In genomic region chr4:53337784-53338183, GRCm38 (mm10) we compare ENCODE assay signal across 9 mouse cellular contexts.
DNase-seq lines count a peak whose midpoint lies in the region; ATAC-seq lines count a peak whose summit lies in the region.
"Had no signal": no experiment of that assay in that cellular context is flagged by ENCODE, and none has a peak within 500 bp of the region (broad histone marks: within the 10 kb centered on the region; RNA-seq: fewer than 3 reads in every experiment).

No protein-coding gene starts in this region.

- H3K9me3 ChIP-seq in kidney, embryonic 14.5 days (ENCODE audit: control insufficient read depth, low read length) = peaks cover 4% of the 10 kb centered on the region
- H3K9me3 ChIP-seq in limb, embryonic 12.5 days = peaks cover 8% of the 10 kb centered on the region; the same call in 1 of the 2 replicates
- 0 out of 2 replicates have a peak, but pooled peaks cover 6% of the 10 kb centered on the region for H3K9me3 ChIP-seq in forebrain, embryonic 12.5 days

- H3K4me2 ChIP-seq in kidney, embryonic 14.5 days (replicated peaks; ENCODE audit: low read depth, low read length) = no peak overlapping the region
- no peak overlapping the region for H3K4me2 ChIP-seq in limb, embryonic 12.5 days
- no peak overlapping the region for H3K4me2 ChIP-seq in forebrain, embryonic 12.5 days
- H3K4me2 ChIP-seq: embryonic facial prominence, embryonic 12.5 days had no signal

- H3K9ac ChIP-seq in kidney, embryonic 14.5 days (ENCODE audit: low read depth, low read length) = no peak overlapping the region
- no peak overlapping the region for H3K9ac ChIP-seq in limb, embryonic 12.5 days (replicated peaks)
- no peak overlapping the region for H3K9ac ChIP-seq in forebrain, embryonic 12.5 days
- H3K9ac ChIP-seq: embryonic facial prominence, embryonic 12.5 days had no signal

- WGBS in kidney, embryonic 14.5 days = 62% methylated on average over 8 of the region's 8 CpGs
- 43% methylated on average over 8 of the region's 8 CpGs for WGBS in limb, embryonic 12.5 days
- 51% methylated on average over 8 of the region's 8 CpGs for WGBS in forebrain, embryonic 12.5 days

- no peak overlapping the region for H3K27ac ChIP-seq in kidney, embryonic 14.5 days (ENCODE audit: low read depth, low read length)
- no peak overlapping the region for H3K27ac ChIP-seq in limb, embryonic 12.5 days
- no peak overlapping the region for H3K27ac ChIP-seq in forebrain, embryonic 12.5 days
- H3K27ac ChIP-seq: embryonic facial prominence, embryonic 12.5 days; midbrain, embryonic 10.5 days had no signal

- no peaks in the 10 kb centered on the region for H3K36me3 ChIP-seq in kidney, embryonic 14.5 days (ENCODE audit: control insufficient read depth, insufficient read depth, low read length)
- no peaks in the 10 kb centered on the region for H3K36me3 ChIP-seq in limb, embryonic 12.5 days
- H3K36me3 ChIP-seq in forebrain, embryonic 12.5 days (replicated peaks) = no peaks in the 10 kb centered on the region
- H3K36me3 ChIP-seq: embryonic facial prominence, embryonic 12.5 days; midbrain, embryonic 10.5 days had no signal

- DNase-seq in kidney, adult 8-10 months = peak; percentile 39 to 50
- peak; percentile 78 for DNase-seq in R1 (ENCODE audit: low read depth, low spot score)
- DNase-seq in embryo, embryonic 10.5 days (ENCODE audit: low spot score) = peak; percentile 33
- DNase-seq in cerebellum, postnatal 14 days = no peak

- no peak for ATAC-seq in kidney, embryonic 14.5 days (ENCODE audit: low FRiP score, low TSS enrichment)
- 0 out of 2 replicates have a peak, but pooled peaks have one; percentile 10 for ATAC-seq in limb, embryonic 12.5 days (ENCODE audit: insufficient number of reproducible peaks, insufficient read depth, low FRiP score, low TSS enrichment, low read depth)
- ATAC-seq in forebrain, embryonic 12.5 days (ENCODE audit: low FRiP score) = no peak

- H3K27me3 ChIP-seq in kidney, embryonic 14.5 days (ENCODE audit: control insufficient read depth, insufficient read depth, low read length) = no peaks in the 10 kb centered on the region
- H3K27me3 ChIP-seq in limb, embryonic 12.5 days = no peaks in the 10 kb centered on the region
- no peaks in the 10 kb centered on the region for H3K27me3 ChIP-seq in forebrain, embryonic 12.5 days
- H3K27me3 ChIP-seq: embryonic facial prominence, embryonic 12.5 days had no signal

- H3K4me3 ChIP-seq in kidney, embryonic 14.5 days (ENCODE audit: low read length) = no peak overlapping the region
- H3K4me3 ChIP-seq in limb, embryonic 12.5 days (replicated peaks) = no peak overlapping the region
- H3K4me3 ChIP-seq in forebrain, embryonic 12.5 days (replicated peaks) = no peak overlapping the region
- H3K4me3 ChIP-seq: embryonic facial prominence, embryonic 12.5 days; midbrain, embryonic 10.5 days had no signal

- H3K4me1 ChIP-seq in kidney, embryonic 14.5 days (ENCODE audit: control insufficient read depth, insufficient read depth, low read length) = no peaks in the 10 kb centered on the region
- H3K4me1 ChIP-seq in limb, embryonic 12.5 days (replicated peaks) = peaks cover 5% of the 10 kb centered on the region; the same call in 1 of the 2 replicates
- H3K4me1 ChIP-seq in forebrain, embryonic 12.5 days = peaks cover 5% of the 10 kb centered on the region; the same call in 1 of the 2 replicates
- H3K4me1 ChIP-seq: embryonic facial prominence, embryonic 12.5 days had no signal

Comparison
In these comparisons a context has a peak if more than half of its experiments do, and no peak if none do; other contexts are left out.
1. DNase-seq: peak in kidney, adult 8-10 months (2 of 2), R1 (single experiment) and embryo, embryonic 10.5 days (single experiment); none in cerebellum, postnatal 14 days (0 of 2).